Mouse (Mus musculus): ENCODE data around the gene Selenbp1. TPM values are rescaled to one million over a fixed set of nuclear protein-coding genes. Genes with fewer than 3 reads are reported as not detected.
A peak's percentile ranks its signal among the peaks of the same experiment; 100 is the strongest.
"Not testable (repeated sequence)": the region's sequence is repeated elsewhere in the genome, so short reads cannot be mapped to it uniquely, and the experiment has no call there.

Selenbp1 gene
- polyA plus RNA-seq, 1 experiment = 163 TPM

GRCm38 (mm10) chr3:94932279-94932678, 577 bp upstream of the Selenbp1 start:
- DNase-seq (ENCODE audit: low read depth) = not testable (repeated sequence)

GRCm38 (mm10) chr3:94933604-94934003, 748 bp downstream of the Selenbp1 start:
- DNase-seq (ENCODE audit: low read depth) = not testable (repeated sequence)

- DNase-seq (ENCODE audit: low read depth) = not testable (repeated sequence)
These were observed 1.7 kb downstream of the Selenbp1 start for GRCm38 (mm10) chr3:94934564-94934963.

GRCm38 (mm10) chr3:94935332-94935731, 2.5 kb downstream of the Selenbp1 start:
- DNase-seq (ENCODE audit: low read depth) = not testable (repeated sequence)

GRCm38 (mm10) chr3:94936147-94936546, 3.3 kb downstream of the Selenbp1 start:
- DNase-seq (ENCODE audit: low read depth) = not testable (repeated sequence)

GRCm38 (mm10) chr3:94937194-94937593, 4.3 kb downstream of the Selenbp1 start:
- DNase-seq (ENCODE audit: low read depth) = not testable (repeated sequence)

GRCm38 (mm10) chr3:94940033-94940432, 7.2 kb downstream of the Selenbp1 start:
- DNase-seq (ENCODE audit: low read depth) = not testable (repeated sequence)

GRCm38 (mm10) chr3:94942211-94942967, 9.5 kb downstream of the Selenbp1 start:
- not testable (repeated sequence) for DNase-seq (ENCODE audit: low read depth)

- DNase-seq (ENCODE audit: low read depth) = not testable (repeated sequence)
These were observed 10.8 kb downstream of the Selenbp1 start for GRCm38 (mm10) chr3:94943706-94944105.

- DNase-seq (ENCODE audit: low read depth) = no peak
These were observed 15.3 kb downstream of the Selenbp1 start for GRCm38 (mm10) chr3:94948066-94948614.

GRCm38 (mm10) chr3:94949645-94950044, 16.8 kb downstream of the Selenbp1 start:
- no peak for DNase-seq (ENCODE audit: low read depth)

GRCm38 (mm10) chr3:94952806-94953205, 19.9 kb downstream of the Selenbp1 start:
- DNase-seq (ENCODE audit: low read depth) = no peak

- DNase-seq (ENCODE audit: low read depth) = no peak
These were observed 20.5 kb downstream of the Selenbp1 start for GRCm38 (mm10) chr3:94953384-94953763.

- DNase-seq (ENCODE audit: low read depth) = peak; percentile 96
These were observed 21.1 kb downstream of the Selenbp1 start, which contains the start of gene Rfx5 for GRCm38 (mm10) chr3:94953764-94954616. TSS of gene Rfx5 (plus strand) at chr3:94954075.

- no peak for DNase-seq (ENCODE audit: low read depth)
These were observed 25.4 kb downstream of the Selenbp1 start for GRCm38 (mm10) chr3:94958295-94958694.

- DNase-seq (ENCODE audit: low read depth) = no peak
These were observed 27.0 kb downstream of the Selenbp1 start for GRCm38 (mm10) chr3:94959871-94960270.

GRCm38 (mm10) chr3:94960322-94960721, 27.5 kb downstream of the Selenbp1 start:
- DNase-seq (ENCODE audit: low read depth) = no peak

- DNase-seq (ENCODE audit: low read depth) = no peak
These were observed 32.1 kb downstream of the Selenbp1 start for GRCm38 (mm10) chr3:94964989-94965388.

GRCm38 (mm10) chr3:94965878-94966277, 33.0 kb downstream of the Selenbp1 start:
- no peak for DNase-seq (ENCODE audit: low read depth)

GRCm38 (mm10) chr3:94972552-94972951, 39.7 kb downstream of the Selenbp1 start:
- no peak for DNase-seq (ENCODE audit: low read depth)

- DNase-seq (ENCODE audit: low read depth) = no peak
These were observed 40.8 kb downstream of the Selenbp1 start for GRCm38 (mm10) chr3:94973620-94974019.

GRCm38 (mm10) chr3:94974026-94974527, 41.2 kb downstream of the Selenbp1 start:
- DNase-seq (ENCODE audit: low read depth) = no peak

Measured in gonadal fat pad, adult 2 months (tissue).